Mouse (Mus musculus): ENCODE data around the gene Pou2f2.

Gene Pou2f2

GRCm38 (mm10) chr7:25196107-25196506 is 16.6 kb upstream of the Pou2f2 start:
- no peak for DNase-seq (ENCODE audit: low spot score in 2 of 2)

DNA sequence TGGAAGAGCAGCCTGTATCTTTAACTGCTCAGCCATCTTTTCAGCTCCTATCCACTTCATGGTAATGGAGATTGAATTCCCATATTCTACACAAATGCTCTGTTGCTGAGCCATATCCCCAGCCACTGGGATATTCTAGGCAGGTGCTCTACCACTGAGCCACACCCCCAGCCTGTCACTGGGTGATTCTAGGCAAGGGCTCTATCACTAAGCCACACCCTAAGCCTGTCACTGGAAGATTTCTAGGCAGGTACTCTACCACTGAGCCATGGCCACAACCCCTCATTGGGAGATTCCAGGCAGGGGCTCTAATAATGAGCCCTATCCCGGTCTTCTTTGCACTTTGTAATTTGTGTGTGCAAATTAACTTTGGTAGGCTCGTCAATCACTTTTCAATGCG is 15.6 kb upstream of the Pou2f2 start:
- no peak for DNase-seq (ENCODE audit: low spot score in 2 of 2)

DNA sequence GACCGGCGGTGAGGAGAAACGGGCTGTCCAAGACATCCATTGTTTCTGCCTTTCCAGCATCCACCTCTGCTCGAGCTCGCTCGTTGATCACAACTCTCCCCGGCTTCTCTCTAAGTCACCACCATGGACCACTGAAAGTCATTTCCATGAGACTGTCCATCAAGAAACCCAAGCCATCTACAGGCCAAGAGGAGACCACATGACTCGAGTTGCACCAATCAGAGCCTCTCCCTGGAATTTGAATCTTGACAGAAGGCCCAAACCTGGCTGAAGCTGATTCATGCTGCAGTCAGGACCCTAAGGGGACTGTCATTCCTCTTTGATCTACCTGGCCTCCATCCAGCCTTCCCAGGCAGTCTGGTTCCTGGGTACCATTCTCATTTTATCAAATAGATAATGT is 12.6 kb upstream of the Pou2f2 start:
- DNase-seq (ENCODE audit: low spot score in 2 of 2), result no peak

DNA sequence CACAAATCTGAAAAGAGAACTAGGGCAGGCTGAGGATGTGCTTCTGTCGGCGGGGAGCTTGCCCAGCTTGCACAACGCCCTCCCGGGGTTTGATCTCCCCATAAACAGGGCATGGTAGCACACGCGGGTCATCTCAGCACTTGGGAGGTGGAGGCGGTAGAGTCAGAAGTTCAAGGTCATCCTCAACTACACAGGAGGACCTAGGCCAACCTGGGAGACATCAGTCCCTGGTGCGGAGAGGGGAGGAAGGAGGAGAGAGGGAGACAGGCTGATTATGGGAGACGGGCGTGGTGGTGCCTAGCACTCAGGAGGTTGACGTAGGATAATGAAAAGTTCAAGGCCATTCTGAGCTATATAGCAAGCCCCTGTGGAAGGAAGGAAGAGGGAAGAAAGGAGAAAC is 11.3 kb upstream of the Pou2f2 start:
- DNase-seq (ENCODE audit: low spot score in 2 of 2), result no peak

- peak; percentile 68 to 82 for DNase-seq (ENCODE audit: low spot score in 2 of 2)
These were observed 8.4 kb upstream of the Pou2f2 start for GRCm38 (mm10) chr7:25187662-25188650.

DNA sequence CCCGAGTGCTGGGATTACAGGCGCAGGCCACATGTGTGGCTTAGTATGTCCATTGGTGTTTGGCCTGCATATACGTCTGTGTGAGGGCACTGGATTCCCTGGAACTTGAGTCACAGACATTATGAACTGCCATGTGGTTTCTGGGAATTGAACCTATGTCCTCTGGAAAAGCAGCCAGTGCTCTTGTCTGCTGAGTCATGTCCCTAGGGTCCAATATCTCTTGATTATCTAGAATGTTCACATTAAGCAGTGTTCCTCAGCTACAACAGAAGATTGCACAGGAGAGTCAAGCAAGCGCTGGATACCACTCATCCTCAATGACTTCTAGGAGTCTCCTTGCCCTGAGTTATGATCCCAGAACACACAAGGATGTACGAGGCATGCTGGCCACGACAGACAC is 4.6 kb upstream of the Pou2f2 start:
- DNase-seq (ENCODE audit: low spot score in 2 of 2), result no peak

DNA sequence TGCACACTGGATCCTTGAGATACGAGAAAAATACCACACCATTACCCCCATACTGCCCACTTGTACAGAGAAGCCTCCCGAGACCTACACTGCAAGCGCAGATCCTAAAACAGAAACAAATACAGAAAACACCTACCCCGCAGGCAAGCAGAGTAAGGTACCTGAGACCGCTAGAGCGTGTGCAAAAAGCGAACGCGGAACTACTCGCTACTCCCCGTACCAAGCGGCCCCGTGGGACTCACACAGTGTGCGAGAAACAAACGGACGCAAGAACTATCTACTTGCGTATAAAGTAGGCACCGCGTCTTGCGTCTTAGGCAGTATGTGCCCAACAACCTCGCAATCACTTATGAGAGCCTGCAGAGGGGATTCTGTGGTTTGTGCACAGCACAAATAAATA is 2.3 kb upstream of the Pou2f2 start:
- DNase-seq (ENCODE audit: low spot score in 2 of 2), result no peak

GRCm38 (mm10) chr7:25181331-25181790 is 1.8 kb upstream of the Pou2f2 start:
- DNase-seq (ENCODE audit: low spot score in 2 of 2), result peak; percentile 34 to 45

DNA sequence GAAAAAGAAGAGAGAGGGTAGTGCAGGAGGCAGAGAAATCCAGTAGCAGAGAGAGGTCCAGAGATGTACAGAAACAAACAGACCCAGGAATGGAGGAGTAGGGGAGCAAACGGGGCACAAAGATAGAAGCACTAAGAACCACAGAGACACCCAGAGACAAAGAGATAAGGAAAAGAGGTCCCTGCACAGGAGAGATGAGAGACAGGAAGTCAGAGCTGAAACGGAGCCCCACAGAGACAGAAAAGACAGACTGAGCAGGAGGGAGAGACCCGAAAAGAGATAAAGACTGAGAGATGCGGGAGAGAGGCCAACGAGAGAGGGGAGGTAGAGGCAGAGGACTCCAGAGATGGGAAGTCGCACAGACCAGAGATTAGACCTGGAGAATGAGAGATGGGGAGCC is 986 bp upstream of the Pou2f2 start:
- no peak for DNase-seq (ENCODE audit: low spot score in 2 of 2)

GRCm38 (mm10) chr7:25178787-25179605 is 530 bp downstream of the Pou2f2 start:
- DNase-seq (ENCODE audit: low spot score in 2 of 2), result no peak

DNA sequence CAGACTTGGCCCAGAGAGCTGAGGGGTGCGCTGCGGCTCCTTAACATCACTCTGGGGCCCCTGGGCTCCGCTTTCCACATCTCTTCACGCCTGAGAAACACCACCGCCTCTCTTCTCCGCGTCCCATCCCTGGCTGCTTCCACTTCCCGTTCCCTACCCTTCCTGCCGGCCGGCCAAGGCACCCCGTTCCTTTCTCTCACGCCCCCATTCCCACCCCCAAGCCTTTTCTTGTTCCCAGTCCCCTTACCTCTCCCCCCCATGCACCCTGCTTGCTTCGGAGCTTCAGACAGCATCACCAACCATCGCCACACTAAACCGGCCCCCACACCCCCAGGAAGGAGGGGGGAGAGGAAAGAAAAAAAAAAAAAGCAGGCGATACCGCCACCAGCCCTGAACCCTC is 1.2 kb downstream of the Pou2f2 start:
- DNase-seq (ENCODE audit: low spot score in 2 of 2), result no peak

GRCm38 (mm10) chr7:25174343-25174742 is 5.2 kb downstream of the Pou2f2 start:
- no peak for DNase-seq (ENCODE audit: low spot score in 2 of 2)

- no peak for DNase-seq (ENCODE audit: low spot score in 2 of 2)
These were observed 6.9 kb downstream of the Pou2f2 start for GRCm38 (mm10) chr7:25172669-25173068.

GRCm38 (mm10) chr7:25170583-25170982 is 8.9 kb downstream of the Pou2f2 start:
- DNase-seq (ENCODE audit: low spot score in 2 of 2), result no peak

GRCm38 (mm10) chr7:25166106-25166505 is 13.4 kb downstream of the Pou2f2 start:
- DNase-seq (ENCODE audit: low spot score in 2 of 2), result no peak

DNA sequence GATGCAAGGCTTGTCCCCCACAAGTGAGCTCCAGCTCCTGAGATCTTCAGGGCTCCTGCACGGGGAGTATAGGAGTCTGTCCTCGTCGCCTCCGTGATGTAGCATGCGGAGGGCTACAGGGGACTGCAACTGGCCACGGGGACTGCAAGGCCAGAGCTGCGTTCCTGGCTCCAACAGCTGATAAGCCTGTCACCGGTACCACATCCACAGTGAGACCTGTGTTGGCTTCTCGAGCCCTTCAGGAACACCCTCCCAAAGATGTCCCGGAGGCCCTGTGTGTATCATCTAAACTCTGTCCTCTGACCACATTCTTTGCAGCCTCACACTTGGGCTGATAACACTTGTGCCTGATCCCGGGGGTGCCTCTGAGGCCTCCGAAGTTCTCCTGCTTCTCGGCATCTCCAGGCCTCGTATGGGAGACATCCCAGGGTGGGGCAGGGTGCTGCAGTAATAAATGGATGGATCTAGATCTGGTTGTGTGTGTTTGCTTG is 23.3 kb downstream of the Pou2f2 start:
- DNase-seq (ENCODE audit: low spot score in 2 of 2), result no peak

DNA sequence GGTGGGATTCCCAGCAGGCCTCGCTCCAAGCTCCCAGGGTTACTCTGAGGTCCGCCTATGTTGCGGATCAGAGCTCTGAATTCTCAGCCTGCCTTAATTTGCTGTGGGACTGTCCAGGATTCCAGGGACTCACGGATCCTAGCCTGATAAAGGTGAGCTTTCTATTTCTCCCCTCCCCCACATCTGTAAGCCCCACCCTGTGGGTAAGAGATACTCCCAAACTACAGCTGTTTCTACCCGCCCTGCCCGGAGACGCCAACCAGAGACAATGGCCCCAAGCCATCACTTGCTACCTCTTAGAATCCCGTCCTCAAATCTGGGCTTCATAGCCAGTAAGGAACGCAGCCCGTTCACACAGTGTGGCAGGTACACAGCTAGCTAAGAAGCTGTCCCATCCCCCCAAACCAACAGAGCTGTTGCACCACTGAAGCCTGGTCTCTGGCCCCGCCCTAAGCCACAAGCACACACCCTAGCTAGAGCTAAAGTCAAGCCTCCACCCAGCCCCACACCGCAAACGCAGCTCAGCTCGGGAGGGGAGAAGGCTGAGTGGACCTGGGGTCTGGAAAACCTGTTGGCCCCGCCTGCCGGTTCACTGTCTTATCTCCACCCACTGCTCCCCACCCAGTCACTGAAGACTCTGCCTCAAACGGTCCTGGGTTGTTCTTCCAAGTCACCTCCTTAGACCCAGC is 23.9 kb downstream of the Pou2f2 start:
- peak; percentile 45 to 53 for DNase-seq (ENCODE audit: low spot score in 2 of 2)

GRCm38 (mm10) chr7:25154648-25155047 is 24.9 kb downstream of the Pou2f2 start:
- peak in 1 of 2 experiments; percentile 29 for DNase-seq (ENCODE audit: low spot score in 2 of 2)

- no peak for DNase-seq (ENCODE audit: low spot score in 2 of 2)
These were observed 25.7 kb downstream of the Pou2f2 start for GRCm38 (mm10) chr7:25153841-25154240.

GRCm38 (mm10) chr7:25151916-25152556 is 27.5 kb downstream of the Pou2f2 start:
- DNase-seq (ENCODE audit: low spot score in 2 of 2), result no peak

GRCm38 (mm10) chr7:25151009-25151408 is 28.5 kb downstream of the Pou2f2 start:
- no peak for DNase-seq (ENCODE audit: low spot score in 2 of 2)

Measured in spleen, postnatal 14 days (tissue).